Mouse (Mus musculus): ENCODE measurements around the gene Magi2.

Magi2 gene

DNA sequence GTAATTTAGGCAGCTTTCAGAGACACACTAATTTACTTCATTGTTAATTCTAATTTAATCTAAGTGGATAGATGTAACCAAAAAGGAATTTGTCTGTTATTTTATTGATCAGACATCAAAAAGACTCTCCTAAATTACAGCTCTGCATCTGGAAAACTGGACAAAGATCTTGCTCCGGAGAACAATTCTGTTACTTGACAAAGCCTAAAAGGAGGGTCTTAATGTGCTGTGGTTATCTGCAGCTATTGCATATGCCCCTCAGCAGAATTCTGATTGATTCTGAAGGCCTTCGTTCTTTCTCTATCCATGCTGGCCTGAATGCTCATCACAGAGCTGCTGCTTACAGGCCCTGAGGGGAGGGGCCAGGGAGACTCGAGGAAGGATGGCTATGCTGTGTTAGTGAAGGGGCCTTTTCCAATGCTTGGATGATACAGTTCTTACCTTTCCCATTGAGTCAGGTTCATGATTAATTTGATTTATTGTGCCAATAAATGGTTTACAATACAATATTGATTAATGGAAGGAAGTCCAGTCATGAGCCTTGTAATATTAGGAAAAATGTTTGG, 842.2 kb downstream of the Magi2 start:
- no peak for DNase-seq (ENCODE audit: low spot score in 2 of 2)

DNA sequence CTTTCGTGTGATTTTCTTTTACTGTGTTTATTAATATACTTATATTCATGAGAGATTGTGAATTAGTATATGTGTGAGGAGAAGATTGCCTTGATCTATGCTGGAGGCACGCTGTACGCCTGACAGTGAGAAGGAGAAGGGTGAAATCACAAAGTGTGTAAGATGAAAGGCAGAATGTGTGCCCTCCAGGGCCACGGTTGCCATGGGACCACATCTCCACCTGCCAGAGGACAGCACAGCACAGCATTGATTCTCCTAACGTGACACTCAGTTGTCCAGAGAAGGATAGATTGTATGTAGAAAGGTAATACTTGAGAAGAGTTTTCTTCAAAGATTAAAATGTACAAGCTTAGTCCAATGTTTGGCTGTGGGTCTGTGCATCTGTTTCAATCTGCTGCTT, 847.3 kb downstream of the Magi2 start:
- no peak for DNase-seq (ENCODE audit: low spot score in 2 of 2)

- DNase-seq (ENCODE audit: low spot score in 2 of 2): no peak
These were observed 848.0 kb downstream of the Magi2 start for GRCm38 (mm10) chr5:20074867-20075266.

- no peak for DNase-seq (ENCODE audit: low spot score in 2 of 2)
These were observed 852.1 kb downstream of the Magi2 start for GRCm38 (mm10) chr5:20078931-20079330.

- no peak for DNase-seq (ENCODE audit: low spot score in 2 of 2)
These were observed 853.9 kb downstream of the Magi2 start for GRCm38 (mm10) chr5:20080605-20081309.

GRCm38 (mm10) chr5:20082368-20082767, 855.5 kb downstream of the Magi2 start:
- no peak for DNase-seq (ENCODE audit: low spot score in 2 of 2)

GRCm38 (mm10) chr5:20087083-20087482, 860.2 kb downstream of the Magi2 start:
- no peak for DNase-seq (ENCODE audit: low spot score in 2 of 2)

DNA sequence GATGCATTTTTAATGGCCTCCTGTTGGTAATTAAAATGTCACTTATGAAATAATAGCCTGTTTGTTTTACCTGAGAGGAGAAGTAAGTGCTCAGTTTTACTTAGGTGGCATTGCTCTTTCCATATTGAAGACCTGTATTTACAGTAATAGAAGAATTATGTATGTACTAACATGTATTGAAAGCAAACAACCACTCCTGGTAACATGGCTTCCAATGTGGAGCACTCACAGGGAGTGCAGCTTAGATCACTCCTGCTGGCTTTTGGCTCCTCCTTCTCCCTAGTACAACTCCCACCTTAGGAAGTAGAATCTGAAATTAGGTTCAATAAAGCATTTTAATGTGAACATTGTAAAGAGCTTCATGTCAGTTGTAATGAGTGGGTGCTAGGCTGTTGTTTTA, 877.0 kb downstream of the Magi2 start:
- DNase-seq (ENCODE audit: low spot score in 2 of 2): no peak

DNA sequence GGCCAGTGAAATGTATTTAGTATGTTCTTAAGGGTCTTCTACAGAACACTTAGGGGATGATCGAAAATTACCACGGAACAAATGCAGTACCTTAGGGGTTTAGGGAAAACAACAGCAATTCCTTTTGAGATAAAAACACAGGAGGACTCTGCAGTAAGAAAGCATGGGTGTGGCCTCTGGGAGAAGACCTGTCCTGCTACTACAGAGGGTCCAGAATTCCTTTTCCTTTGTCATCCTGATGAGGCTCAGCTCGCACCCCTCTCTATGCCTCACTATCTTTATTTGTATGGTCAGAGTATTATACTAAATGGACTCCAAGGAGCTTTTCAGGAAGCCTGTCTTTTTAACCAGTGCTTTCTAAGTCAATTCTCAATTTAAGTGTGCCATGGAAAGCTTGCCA, 877.7 kb downstream of the Magi2 start:
- no peak for DNase-seq (ENCODE audit: low spot score in 2 of 2)

- peak; percentile 54 to 62 for DNase-seq (ENCODE audit: low spot score in 2 of 2)
These were observed 882.7 kb downstream of the Magi2 start for GRCm38 (mm10) chr5:20109496-20109895.

GRCm38 (mm10) chr5:20117156-20117555, 890.3 kb downstream of the Magi2 start:
- DNase-seq (ENCODE audit: low spot score in 2 of 2): peak in 1 of 2 experiments; percentile 12

GRCm38 (mm10) chr5:20140235-20140634, 913.4 kb downstream of the Magi2 start:
- no peak for DNase-seq (ENCODE audit: low spot score in 2 of 2)

GRCm38 (mm10) chr5:20140662-20141444, 914.0 kb downstream of the Magi2 start:
- DNase-seq (ENCODE audit: low spot score in 2 of 2): peak; percentile 27 to 52

DNA sequence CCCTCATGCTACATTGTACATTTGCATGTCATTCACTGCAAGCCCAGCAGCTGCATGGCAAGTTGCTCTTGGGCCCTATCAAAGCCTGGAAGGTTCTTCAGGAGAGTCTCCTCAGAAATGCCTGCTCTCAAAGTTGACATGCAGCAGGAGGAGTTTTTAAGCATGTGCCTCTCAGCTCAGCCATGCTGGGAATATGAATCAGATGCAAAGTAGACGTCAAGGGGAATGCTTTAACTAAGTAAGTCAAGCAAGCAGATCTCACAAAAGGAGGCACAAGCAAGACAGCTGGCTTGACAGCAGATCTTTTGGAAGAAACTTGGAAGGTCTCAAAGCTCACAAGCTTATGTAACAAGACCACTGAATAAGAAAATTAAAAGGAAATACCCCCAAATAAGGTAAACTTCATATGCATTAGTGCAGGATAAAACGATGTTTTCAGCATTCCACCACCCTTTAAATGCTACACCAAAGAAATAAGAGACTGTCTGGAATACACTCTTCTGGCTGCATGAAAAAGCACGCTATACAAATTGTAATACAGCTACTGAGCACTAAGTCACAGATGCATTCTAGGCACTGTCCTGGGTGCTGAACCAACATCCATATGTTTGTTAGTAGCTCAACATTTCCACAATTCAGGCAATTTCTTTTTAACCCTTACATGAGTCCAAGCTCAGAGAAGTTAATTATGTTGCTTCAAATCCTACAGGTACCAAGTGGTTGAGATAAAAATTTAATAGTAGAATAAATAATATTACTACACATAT, 926.7 kb downstream of the Magi2 start:
- DNase-seq (ENCODE audit: low spot score in 2 of 2): peak in 1 of 2 experiments; percentile 36

- DNase-seq (ENCODE audit: low spot score in 2 of 2): peak; percentile 32 to 50
These were observed 969.9 kb downstream of the Magi2 start for GRCm38 (mm10) chr5:20196765-20197164.

DNA sequence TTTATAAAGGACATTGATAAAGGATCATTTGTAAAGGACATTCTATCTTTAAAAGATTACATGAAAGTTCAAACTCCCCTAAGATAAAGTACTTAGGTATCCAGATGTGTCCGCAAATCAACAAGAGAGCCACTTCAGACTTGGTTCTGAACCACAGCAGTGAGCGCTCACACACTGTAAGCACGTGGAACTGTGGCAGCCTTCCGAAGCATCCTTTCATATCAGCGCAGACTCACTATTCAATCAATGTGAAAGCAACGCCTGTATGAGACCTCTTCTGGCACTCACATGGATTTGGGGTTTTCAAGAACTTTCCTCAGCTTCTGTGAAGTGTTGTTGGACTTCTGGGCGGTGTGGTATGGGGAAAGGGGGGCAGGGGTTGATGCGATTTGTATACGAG, 970.6 kb downstream of the Magi2 start:
- DNase-seq (ENCODE audit: low spot score in 2 of 2): no peak

DNA sequence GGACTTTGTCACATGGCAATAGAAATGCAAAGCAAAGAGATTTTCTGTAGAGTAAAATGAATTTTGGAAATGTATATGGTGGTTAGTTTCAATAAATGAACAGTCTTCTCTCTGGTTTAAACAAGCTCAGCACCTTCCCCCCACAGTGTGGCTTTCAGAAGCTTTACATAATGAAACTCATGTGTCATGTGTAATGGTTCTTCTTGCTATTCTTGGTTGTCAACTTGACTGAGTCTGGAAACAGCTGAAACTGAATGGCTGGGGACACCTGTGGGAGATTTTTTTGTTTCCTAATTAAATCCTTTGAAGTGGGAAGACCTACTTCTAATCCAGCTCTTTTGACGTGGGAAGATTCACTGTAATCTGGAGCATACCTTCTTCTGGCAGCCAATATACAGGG, 974.5 kb downstream of the Magi2 start:
- DNase-seq (ENCODE audit: low spot score in 2 of 2): no peak

DNA sequence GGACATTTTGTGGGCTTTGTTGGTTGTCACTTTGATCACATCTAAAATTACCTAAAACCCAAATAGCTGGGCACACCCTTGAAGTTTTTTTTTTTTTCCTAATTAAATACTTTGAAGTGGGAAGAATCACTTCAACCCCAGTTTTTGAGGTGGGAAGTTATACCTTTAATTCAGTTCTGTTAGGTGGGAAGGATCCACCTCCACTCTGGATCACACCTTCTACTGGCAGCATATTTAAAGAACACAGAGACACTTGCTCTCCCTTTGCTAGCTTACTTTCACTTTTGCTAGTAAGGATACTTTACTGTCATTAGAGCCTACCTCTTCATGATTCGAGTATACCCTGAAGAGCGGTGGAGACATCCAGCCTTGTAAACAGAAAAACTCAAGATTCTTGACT, 981.3 kb downstream of the Magi2 start:
- DNase-seq (ENCODE audit: low spot score in 2 of 2): no peak

DNA sequence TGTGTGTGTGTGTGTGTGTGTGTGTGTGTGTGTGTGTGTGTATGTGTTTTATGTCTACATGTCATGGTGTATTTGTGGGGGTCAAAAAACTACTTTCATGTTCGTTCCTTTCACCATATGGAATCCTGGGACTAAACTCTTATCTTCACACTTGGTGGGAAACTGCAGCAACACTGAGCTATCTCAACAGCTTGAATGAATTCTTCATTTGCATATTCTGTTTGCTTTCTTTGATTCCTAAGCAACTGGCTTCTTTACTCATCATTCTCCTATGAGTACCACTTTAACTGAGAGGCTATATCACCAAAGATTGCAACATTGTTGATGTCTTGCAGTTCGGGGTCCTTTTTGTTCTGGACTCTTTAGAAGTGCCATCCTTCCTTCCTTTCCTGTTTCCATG, 986.5 kb downstream of the Magi2 start:
- DNase-seq (ENCODE audit: low spot score in 2 of 2): no peak

DNA sequence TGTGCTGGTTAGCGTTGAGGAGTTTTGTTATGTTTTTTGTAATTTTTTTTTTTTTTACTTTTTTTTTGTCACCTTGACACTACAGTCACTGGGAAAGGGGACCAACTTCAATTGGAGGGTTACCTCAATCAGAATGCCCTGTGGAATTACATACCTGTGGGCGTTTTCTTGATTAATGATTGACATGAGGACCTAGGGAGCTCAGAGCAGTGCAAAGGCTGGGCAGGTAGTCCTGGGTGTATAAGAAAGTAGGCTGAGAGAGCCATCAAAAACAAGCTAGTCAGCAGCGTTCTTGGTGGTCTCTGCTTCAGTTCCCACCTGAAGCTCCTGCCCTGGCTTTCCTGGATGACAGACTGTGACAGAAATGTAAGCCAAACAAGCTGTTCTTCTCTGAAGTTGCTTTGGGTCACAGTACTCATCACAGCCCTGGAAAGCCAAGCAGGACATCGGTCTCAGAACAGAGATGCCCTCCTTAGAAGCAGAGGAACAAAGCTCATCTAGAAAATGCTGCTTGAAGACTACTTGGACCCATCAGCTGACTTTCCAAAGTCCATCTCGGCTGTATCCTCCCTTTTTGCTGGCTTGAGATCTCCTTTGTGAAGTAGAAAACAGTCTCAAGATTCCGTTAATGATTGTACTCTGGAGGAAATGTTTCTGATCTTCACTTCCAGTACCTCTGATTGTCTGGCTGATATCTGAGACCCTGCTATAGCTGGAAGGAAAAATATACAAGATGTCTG, 999.8 kb downstream of the Magi2 start:
- DNase-seq (ENCODE audit: low spot score in 2 of 2): no peak
